Mouse (Mus musculus) limb, embryonic 10.5 days (tissue): ENCODE results near the gene Hapln4. TPM values are rescaled to one million over a fixed set of nuclear protein-coding genes. Genes with fewer than 3 reads are reported as not detected.

ENCODE experiments used
- DNase-seq: peaks from one replicate; pipeline ENCODE4 v3.0.0-alpha.2; 2017; ENCODE audit warnings: low spot score
- H3K27ac ChIP-seq: fragments of 300-500 bp; sonication (generic); 2 replicates; pipeline ENCODE4 v1.5.1; 2016; ENCODE audit warnings: mild to moderate bottlenecking
- H3K27me3 ChIP-seq: fragments of 300-500 bp; sonication (generic); 2 replicates; pipeline ENCODE4 v1.6.1; 2016; ENCODE audit warnings: low read depth, mild to moderate bottlenecking; ENCODE audit not compliant: poor library complexity, severe bottlenecking
- H3K36me3 ChIP-seq: fragments of 300-500 bp; sonication (generic); 2 replicates; pipeline ENCODE4 v1.6.1; 2016; ENCODE audit warnings: mild to moderate bottlenecking, moderate library complexity
- H3K4me1 ChIP-seq: fragments of 300-500 bp; sonication (generic); 2 replicates; pipeline ENCODE4 v1.6.1; 2016
- H3K4me3 ChIP-seq: fragments of 300-500 bp; sonication (generic); 2 replicates; pipeline ENCODE4 v1.5.1; 2016; ENCODE audit warnings: mild to moderate bottlenecking, moderate library complexity
- H3K9me3 ChIP-seq: fragments of 300-500 bp; sonication (generic); replicated peaks from 2 replicates; pipeline ENCODE4 v1.6.1; 2016; ENCODE audit warnings: mild to moderate bottlenecking
- WGBS: fragments of 180-500 bp; shearing (Covaris S2); methylation state at CpG from one replicate; pipeline ENCODE4 v1.1.7; 2016; 5-methylcytosine and 5-hydroxymethylcytosine counted together
- microRNA-seq: library from miRNA; unstranded; fragments of <30 nt; microRNA quantifications from one replicate; pipeline ENCODE4, GENCODE M21; 2017
- polyA plus RNA-seq: library from polyadenylated mRNA; unstranded; fragments of >200 nt; fragmentation: Nextera tagmentation; extraction: Ambion mirVana; gene quantifications from 2 replicates; pipeline ENCODE4 v1.2.1, GENCODE M21; 2016

The Hapln4 gene
- polyA plus RNA-seq, 1 experiment from 2014 or later: not detected

- peaks cover 42% of the 10 kb centered on the region for H3K36me3 ChIP-seq
- peak within 1 kb of the TSS; percentile 83 for H3K27ac ChIP-seq
- peak within 1 kb of the TSS; percentile 79 for H3K4me3 ChIP-seq
- WGBS: 2% methylated on average over 37 of the region's 37 CpGs
- H3K9me3 ChIP-seq: no peaks in the 10 kb centered on the region
- DNase-seq: peak; percentile 88
- peaks cover 16% of the 10 kb centered on the region for H3K4me1 ChIP-seq
- H3K27me3 ChIP-seq: no peaks in the 10 kb centered on the region
Observed at GRCm38 (mm10) chr8:70131166-70131883, 48.1 kb downstream of the Hapln4 start, which contains the start of gene Nr2c2ap. TSS of gene Nr2c2ap (plus strand) at chr8:70131333.

GRCm38 (mm10) chr8:70134086-70134485 is 50.8 kb downstream of the Hapln4 start:
- Histone ChIP-seq H3K9me3 (no peaks in the 10 kb centered on the region), H3K4me3 (no peak overlapping the region), H3K27me3 (no peaks in the 10 kb centered on the region), H3K4me1 (peaks cover 26% of the 10 kb centered on the region), H3K27ac (no peak overlapping the region), H3K36me3 (peaks cover 58% of the 10 kb centered on the region)
- WGBS: 88% methylated on average over 5 of the region's 5 CpGs
- no peak for DNase-seq

- DNase-seq: no peak
- H3K36me3 ChIP-seq: peaks cover 58% of the 10 kb centered on the region
- H3K4me3 ChIP-seq: no peak overlapping the region
- 95% methylated on average over 9 of the region's 9 CpGs for WGBS
- H3K9me3 ChIP-seq: no peaks in the 10 kb centered on the region
- no peak overlapping the region for H3K27ac ChIP-seq
- peaks cover 22% of the 10 kb centered on the region for H3K4me1 ChIP-seq
- no peaks in the 10 kb centered on the region for H3K27me3 ChIP-seq
Observed at GRCm38 (mm10) chr8:70134931-70135330, 51.7 kb downstream of the Hapln4 start.

- 84% methylated on average over 4 of the region's 4 CpGs for WGBS
- no peaks in the 10 kb centered on the region for H3K27me3 ChIP-seq
- no peaks in the 10 kb centered on the region for H3K9me3 ChIP-seq
- peaks cover 24% of the 10 kb centered on the region for H3K4me1 ChIP-seq
- no peak overlapping the region for H3K27ac ChIP-seq
- H3K4me3 ChIP-seq: no peak overlapping the region
- DNase-seq: no peak
- H3K36me3 ChIP-seq: peaks cover 58% of the 10 kb centered on the region
Observed at GRCm38 (mm10) chr8:70136591-70136990, 53.3 kb downstream of the Hapln4 start.

- no peak for DNase-seq
- Histone ChIP-seq H3K9me3 (no peaks in the 10 kb centered on the region), H3K36me3 (peaks cover 62% of the 10 kb centered on the region), H3K4me1 (peaks cover 20% of the 10 kb centered on the region), H3K27ac (no peak overlapping the region), H3K4me3 (peak overlapping the region; percentile 89), H3K27me3 (no peaks in the 10 kb centered on the region)
- WGBS: 83% methylated on average over 4 of the region's 4 CpGs
Observed at GRCm38 (mm10) chr8:70137890-70138289, 54.6 kb downstream of the Hapln4 start.

- Histone ChIP-seq H3K27ac (peak within 1 kb of the TSS; percentile 89), H3K36me3 (peaks cover 62% of the 10 kb centered on the region), H3K9me3 (no peaks in the 10 kb centered on the region), H3K4me1 (peaks cover 20% of the 10 kb centered on the region), H3K27me3 (no peaks in the 10 kb centered on the region), H3K4me3 (peak within 1 kb of the TSS; percentile 89)
- DNase-seq: peak; percentile 98
- under 1% methylated on average over 46 of the region's 46 CpGs for WGBS
Observed at GRCm38 (mm10) chr8:70139026-70139857, 56.0 kb downstream of the Hapln4 start, which contains the start of the genes Rfxank, Borcs8 and Mef2b. TSS of gene Rfxank (minus strand) at chr8:70139154. TSS of gene Borcs8 (plus strand) at chr8:70139499. TSS of gene Mef2b (plus strand) at chr8:70139711.

GRCm38 (mm10) chr8:70139981-70140380 is 56.7 kb downstream of the Hapln4 start:
- H3K4me1 ChIP-seq: peaks cover 20% of the 10 kb centered on the region
- H3K27me3 ChIP-seq: no peaks in the 10 kb centered on the region
- H3K36me3 ChIP-seq: peaks cover 62% of the 10 kb centered on the region
- no peak for DNase-seq
- H3K9me3 ChIP-seq: no peaks in the 10 kb centered on the region
- H3K4me3 ChIP-seq: peak overlapping the region; percentile 89
- 16% methylated on average over 9 of the region's 9 CpGs for WGBS
- peak overlapping the region; percentile 89 for H3K27ac ChIP-seq

Small RNAs within 50 kb of the gene (microRNA-seq; reads per million reads assigned to microRNA genes)
- gene Mir7066: not detected

Other genes with a start within 250 kb of the Hapln4 start
- gene Cilp2, start 195.8 kb upstream of the Hapln4 start, polyA plus RNA-seq: 0.40 TPM in 2 replicates
- gene Tssk6, start 181.3 kb upstream of the Hapln4 start, polyA plus RNA-seq: 5.0 and 5.9 TPM in 2 replicates
- gene Ndufa13, start 180.9 kb upstream of the Hapln4 start, polyA plus RNA-seq: 165 and 166 TPM in 2 replicates
- gene Yjefn3, start 180.7 kb upstream of the Hapln4 start, polyA plus RNA-seq: 2.0 and 2.9 TPM in 2 replicates
- 58.9 and 69.2 TPM in 2 replicates for gene Gatad2a, start 87.1 kb upstream of the Hapln4 start, polyA plus RNA-seq
- gene Mau2, start 40.7 kb upstream of the Hapln4 start, polyA plus RNA-seq: 59.5 and 66.7 TPM in 2 replicates
- 53.5 and 60.7 TPM in 2 replicates for gene Sugp1, start 40.6 kb upstream of the Hapln4 start, polyA plus RNA-seq
- gene Tm6sf2, start 10.5 kb upstream of the Hapln4 start, polyA plus RNA-seq: 0.59 and 0.73 TPM in 2 replicates
- 0.29 and 0.61 TPM in 2 replicates for gene Ncan, start 37.4 kb downstream of the Hapln4 start, polyA plus RNA-seq
- gene Nr2c2ap, start 47.9 kb downstream of the Hapln4 start, polyA plus RNA-seq: 29.6 and 35.9 TPM in 2 replicates
- 20.1 and 27.9 TPM in 2 replicates for gene Rfxank, start 55.7 kb downstream of the Hapln4 start, polyA plus RNA-seq
- 45.3 and 49.8 TPM in 2 replicates for gene Borcs8, start 56.0 kb downstream of the Hapln4 start, polyA plus RNA-seq
- gene Mef2b, start 56.3 kb downstream of the Hapln4 start, polyA plus RNA-seq: 0.29 and 0.60 TPM in 2 replicates
- gene Tmem161a, start 88.9 kb downstream of the Hapln4 start, polyA plus RNA-seq: 79.8 and 85.0 TPM in 2 replicates
- gene Slc25a42, start 128.8 kb downstream of the Hapln4 start, polyA plus RNA-seq: 2.8 and 3.6 TPM in 2 replicates
- gene Sugp2, start 150.8 kb downstream of the Hapln4 start, polyA plus RNA-seq: 39.7 and 51.4 TPM in 2 replicates
- gene Armc6, start 151.0 kb downstream of the Hapln4 start, polyA plus RNA-seq: 26.8 and 27.6 TPM in 2 replicates
- gene Homer3, start 199.4 kb downstream of the Hapln4 start, polyA plus RNA-seq: 139 and 151 TPM in 2 replicates
- gene Ddx49, start 219.0 kb downstream of the Hapln4 start, polyA plus RNA-seq: 58.9 and 59.4 TPM in 2 replicates
- gene Cope, start 219.1 kb downstream of the Hapln4 start, polyA plus RNA-seq: 293 and 321 TPM in 2 replicates
- 3.2 and 4.6 TPM in 2 replicates for gene Cers1, start 232.3 kb downstream of the Hapln4 start, polyA plus RNA-seq
- 7.9 and 13.8 TPM in 2 replicates for gene Gdf1, start 246.4 kb downstream of the Hapln4 start, polyA plus RNA-seq